Comparison of ENCODE assay signal across 7 mouse cellular contexts in the genomic region with DNA sequence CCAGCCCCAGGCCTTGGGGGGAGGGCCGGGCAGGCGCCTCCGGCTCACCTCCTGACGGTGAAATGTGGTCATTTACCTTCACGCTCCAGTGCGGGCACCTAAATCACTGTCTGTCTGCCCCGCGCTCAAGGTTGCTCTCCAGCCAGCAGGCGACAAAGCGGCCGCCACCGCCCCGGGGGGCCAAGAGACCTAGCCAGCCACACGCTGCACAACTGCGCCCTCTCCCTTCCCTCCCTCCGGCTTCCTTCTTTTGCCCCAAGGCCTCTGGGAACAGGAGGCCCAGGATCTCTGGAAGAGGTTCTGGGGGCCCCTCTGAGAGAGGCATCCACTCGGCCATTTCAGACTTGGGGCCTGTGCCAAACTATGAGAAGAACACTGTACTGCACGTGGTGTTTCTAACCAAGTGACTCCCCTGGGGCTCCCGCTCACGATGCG. TPM values are rescaled to one million over a fixed set of nuclear protein-coding genes. Genes with fewer than 3 reads are reported as not detected.
DNase-seq lines count a peak whose midpoint lies in the region; ATAC-seq lines count a peak whose summit lies in the region.

No protein-coding gene starts in this region.

- peak overlapping the region; percentile 82 for H3K27ac ChIP-seq in limb, embryonic 10.5 days
- H3K27ac ChIP-seq in stomach, embryonic 15.5 days, result no peak overlapping the region

- 2% methylated on average over 21 of the region's 21 CpGs for WGBS in limb, embryonic 10.5 days
- WGBS in stomach, embryonic 15.5 days, result 4% methylated on average over 21 of the region's 21 CpGs

- peak overlapping the region; percentile 40 for H3K4me2 ChIP-seq in stomach, embryonic 15.5 days

- H3K27me3 ChIP-seq in limb, embryonic 10.5 days (ENCODE audit: low read depth, poor library complexity, severe bottlenecking), result peaks cover 86% of the 10 kb centered on the region
- no peaks in the 10 kb centered on the region for H3K27me3 ChIP-seq in stomach, embryonic 15.5 days (replicated peaks)

- H3K9me3 ChIP-seq in limb, embryonic 10.5 days (replicated peaks), result no peaks in the 10 kb centered on the region
- no peaks in the 10 kb centered on the region for H3K9me3 ChIP-seq in stomach, embryonic 15.5 days

- no peaks in the 10 kb centered on the region for H3K36me3 ChIP-seq in limb, embryonic 10.5 days
- H3K36me3 ChIP-seq in stomach, embryonic 15.5 days, result no peaks in the 10 kb centered on the region

- H3K4me1 ChIP-seq in limb, embryonic 10.5 days, result peaks cover 43% of the 10 kb centered on the region
- H3K4me1 ChIP-seq in stomach, embryonic 15.5 days, result peaks cover 11% of the 10 kb centered on the region

- peak; percentile 34 to 74 for DNase-seq in adrenal gland, adult (ENCODE audit: inconsistent age in 2 of 2, low spot score in 1 of 2)
- DNase-seq in cerebellum, postnatal 10 days, result peak; percentile 51 to 53
- peak; percentile 6 to 8 for DNase-seq in heart, postnatal 14 days
- DNase-seq in limb, embryonic 10.5 days (ENCODE audit: low spot score), result peak; percentile 58
- DNase-seq in layer of hippocampus, adult 9-10 months (ENCODE audit: low spot score), result no peak
- no peak for DNase-seq in gastrocnemius, postnatal 25 days

- peak overlapping the region; percentile 40 for H3K4me3 ChIP-seq in limb, embryonic 10.5 days
- H3K4me3 ChIP-seq in stomach, embryonic 15.5 days (replicated peaks), result peak overlapping the region; percentile 7; the same call in 1 of the 2 replicates

- ATAC-seq in stomach, embryonic 15.5 days (ENCODE audit: insufficient read depth, low FRiP score, low read depth), result no peak

- H3K9ac ChIP-seq in stomach, embryonic 15.5 days, result no peak overlapping the region

- intact Hi-C loops in heart, postnatal 14 days (cut with DNase I), result no loop called here

RNA-seq across cellular contexts. Expression of gene Mrm1, which starts 54.8 kb away (rescaled TPM):
- 10 to 100 TPM; 16.6 to 22.8 TPM for total RNA-seq in heart, postnatal 14 days (2021)
- 8.3 and 9.4 TPM in 2 replicates for polyA plus RNA-seq in limb, embryonic 10.5 days (2016; fragmentation: Nextera tagmentation; extraction: Ambion mirVana)
- 14.5 and 15.5 TPM in 2 replicates for polyA plus RNA-seq in stomach, embryonic 15.5 days (2015; fragmentation: Nextera tagmentation; extraction: Ambion mirVana)
- total RNA-seq in gastrocnemius, postnatal 25 days (2021), result 1 to 10 TPM; 7.1 to 7.9 TPM

Comparison
In these comparisons a context has a peak if more than half of its experiments do, and no peak if none do; other contexts are left out.
1. DNase-seq: peak in adrenal gland, adult (2 of 2), cerebellum, postnatal 10 days (2 of 2), heart, postnatal 14 days (2 of 2) and limb, embryonic 10.5 days (single experiment); none in layer of hippocampus, adult 9-10 months (single experiment) and gastrocnemius, postnatal 25 days (single experiment).